Mouse (Mus musculus): ENCODE results near the gene Sh2b3.
"Not testable (repeated sequence)": the region's sequence is repeated elsewhere in the genome, so short reads cannot be mapped to it uniquely, and the experiment has no call there.

Sh2b3 gene

DNA sequence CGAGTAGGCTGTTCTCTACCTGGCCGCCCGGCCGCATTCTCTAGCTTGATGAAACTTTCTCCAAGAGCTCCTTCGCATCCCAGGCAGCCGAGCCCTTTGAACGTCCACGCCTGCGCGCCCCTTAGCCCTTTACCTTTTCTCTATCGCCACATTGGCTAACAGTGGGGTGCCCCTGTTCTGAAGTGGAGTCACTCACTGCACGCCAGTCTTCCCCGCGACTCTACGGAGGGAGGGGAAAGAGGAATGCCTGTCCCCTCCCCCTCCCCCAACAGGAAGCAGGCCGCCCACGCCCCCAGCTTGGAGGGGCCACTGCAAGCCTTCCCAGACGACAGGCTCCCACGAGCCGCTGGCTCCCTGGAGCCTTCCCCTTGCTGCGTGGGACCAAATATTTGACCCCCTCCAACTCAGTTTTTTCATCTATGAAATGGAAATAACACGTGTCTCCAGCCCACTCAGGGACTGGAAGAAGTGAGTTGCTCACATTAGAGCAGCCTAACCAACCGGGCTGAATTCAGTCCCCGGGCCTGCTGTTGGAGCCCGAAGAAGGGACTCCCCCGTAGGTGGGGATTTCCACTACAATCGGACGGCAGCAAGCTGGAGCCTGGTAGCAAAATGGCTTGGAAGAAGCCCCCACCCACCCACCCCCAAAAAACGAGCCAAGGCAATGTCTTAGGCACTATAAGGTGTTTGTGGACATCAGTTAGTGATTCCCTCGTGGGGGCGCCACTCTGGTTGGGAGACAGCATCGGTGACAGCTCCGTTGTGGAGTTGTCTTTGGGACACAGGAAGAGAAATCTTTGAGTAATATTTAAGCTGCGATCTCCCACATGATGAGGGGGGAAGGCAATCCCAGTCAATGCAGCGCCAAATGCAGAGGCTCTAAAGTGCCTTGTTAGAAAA is at the start of gene Sh2b3:
Sh2b3 (minus strand) TSS at position 206 of the 900 bp plus-strand sequence.
- DNase-seq (ENCODE audit: low read depth) = no peak

DNA sequence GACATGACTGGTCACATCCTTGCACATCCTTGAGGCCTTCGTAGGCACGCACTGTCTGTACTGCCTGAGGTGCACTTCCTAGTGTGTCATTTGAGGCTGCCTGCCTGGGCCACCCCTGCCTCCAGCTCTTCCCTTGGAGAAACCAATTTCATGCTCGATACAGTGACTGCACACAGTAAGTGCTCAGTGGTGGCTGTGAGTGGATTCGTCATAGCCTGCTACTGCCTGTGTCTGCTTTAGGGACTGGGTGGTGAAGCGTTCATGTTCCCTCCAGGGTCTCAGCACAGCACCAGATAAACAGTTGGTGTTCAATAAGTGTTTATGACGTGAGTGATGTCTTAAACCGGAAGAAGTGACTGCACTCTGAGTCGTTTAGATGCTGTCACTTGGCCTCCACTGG is 45.9 kb upstream of the Sh2b3 start:
- no peak for DNase-seq (ENCODE audit: low read depth)

DNA sequence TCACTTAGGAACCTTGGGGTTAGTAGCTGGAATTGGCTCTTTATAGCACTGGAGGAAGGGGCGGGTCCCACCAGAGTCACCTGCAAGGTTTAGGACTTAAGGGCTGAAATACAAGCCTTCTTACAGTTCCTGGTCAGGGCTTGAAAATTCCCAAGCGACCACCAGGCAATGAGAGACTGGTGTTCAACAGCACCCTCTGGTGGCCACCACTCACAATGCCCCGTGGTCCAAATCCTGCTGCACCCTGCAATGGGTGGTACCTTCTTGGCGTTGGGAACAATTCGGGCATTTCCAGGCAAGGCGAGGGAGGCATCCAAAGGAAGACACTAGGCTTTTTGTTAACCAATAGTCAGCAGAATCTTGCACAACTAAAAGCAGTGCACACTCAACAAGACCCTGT is 41.8 kb upstream of the Sh2b3 start:
- DNase-seq (ENCODE audit: low read depth) = no peak

DNA sequence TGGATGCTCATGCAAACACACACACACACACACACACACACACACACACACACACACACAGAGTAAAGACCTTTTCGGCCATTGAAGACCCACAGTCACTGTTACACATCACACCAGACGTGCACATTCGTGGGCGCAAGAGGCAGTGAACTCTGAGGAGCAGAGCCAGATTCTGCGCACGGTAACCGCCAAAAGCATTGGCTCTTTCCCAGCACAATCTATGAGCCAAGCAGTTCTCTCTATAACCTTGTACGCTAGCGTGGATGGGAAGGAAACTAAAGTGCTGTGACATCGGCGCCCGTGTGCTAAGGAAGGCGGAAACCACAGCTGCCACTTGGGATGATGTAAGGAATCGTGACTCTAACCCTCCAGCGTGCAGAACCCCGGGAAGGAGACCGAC is 41.3 kb upstream of the Sh2b3 start:
- DNase-seq (ENCODE audit: low read depth) = no peak

DNA sequence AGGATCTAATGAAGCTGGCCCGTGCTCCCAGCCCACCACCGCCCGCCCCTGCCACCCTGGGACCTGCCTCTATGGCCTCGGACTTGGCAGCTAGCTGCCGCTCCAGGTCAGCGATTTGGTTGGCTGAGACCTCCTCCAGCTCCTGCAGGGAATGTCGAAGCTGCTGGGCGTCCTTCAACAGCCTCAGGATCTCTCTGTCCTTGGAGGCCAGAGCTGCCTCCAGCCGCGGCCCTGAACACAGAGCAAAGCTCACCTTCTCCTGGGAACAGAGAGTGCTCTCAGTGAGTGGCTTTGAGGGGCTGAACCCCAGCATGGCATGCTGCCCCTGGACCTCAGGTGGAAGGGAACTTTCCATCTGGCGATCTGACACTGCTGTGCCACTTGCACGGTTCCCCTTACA is 39.5 kb upstream of the Sh2b3 start:
- no peak for DNase-seq (ENCODE audit: low read depth)

DNA sequence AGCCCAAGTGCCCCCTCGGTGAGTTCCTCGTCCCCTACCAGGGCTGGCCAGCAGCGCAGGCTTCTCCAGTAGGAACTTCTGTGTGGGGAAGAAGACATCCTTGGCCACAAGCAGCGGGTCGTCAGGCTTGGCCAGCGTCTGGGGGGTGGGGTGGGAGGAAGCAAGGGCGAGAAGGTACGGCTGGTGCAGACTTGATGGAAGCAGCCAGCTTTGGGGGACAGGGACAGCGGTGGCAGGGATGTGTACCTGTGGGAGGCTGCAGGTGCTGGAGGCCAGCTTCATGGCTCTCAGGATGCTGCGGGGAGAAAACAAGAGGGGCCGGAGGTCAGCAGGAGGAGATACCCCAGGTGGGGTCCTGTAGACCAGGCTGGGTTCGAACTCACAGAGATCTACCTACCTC is 37.6 kb upstream of the Sh2b3 start:
- no peak for DNase-seq (ENCODE audit: low read depth)

DNA sequence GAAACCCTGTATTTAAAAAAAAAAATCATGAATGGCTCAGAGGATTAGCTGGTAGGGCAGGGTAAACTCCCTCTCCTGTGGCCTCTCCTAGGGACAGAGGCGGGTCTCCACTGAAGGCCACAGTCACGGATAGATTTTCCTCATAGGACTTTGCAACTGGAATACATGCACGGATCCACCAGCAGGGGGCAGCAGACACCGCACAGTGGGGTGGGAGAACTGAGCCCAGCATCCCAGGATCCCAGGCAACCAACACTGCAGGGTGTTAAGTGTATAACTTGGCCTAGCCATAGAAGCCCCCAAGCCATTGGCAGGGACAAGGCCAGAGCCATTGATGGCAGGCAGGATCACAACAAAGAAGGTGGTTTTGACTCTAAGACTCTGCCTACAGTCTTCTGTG is 34.7 kb upstream of the Sh2b3 start:
- DNase-seq (ENCODE audit: low read depth) = peak; percentile 35

DNA sequence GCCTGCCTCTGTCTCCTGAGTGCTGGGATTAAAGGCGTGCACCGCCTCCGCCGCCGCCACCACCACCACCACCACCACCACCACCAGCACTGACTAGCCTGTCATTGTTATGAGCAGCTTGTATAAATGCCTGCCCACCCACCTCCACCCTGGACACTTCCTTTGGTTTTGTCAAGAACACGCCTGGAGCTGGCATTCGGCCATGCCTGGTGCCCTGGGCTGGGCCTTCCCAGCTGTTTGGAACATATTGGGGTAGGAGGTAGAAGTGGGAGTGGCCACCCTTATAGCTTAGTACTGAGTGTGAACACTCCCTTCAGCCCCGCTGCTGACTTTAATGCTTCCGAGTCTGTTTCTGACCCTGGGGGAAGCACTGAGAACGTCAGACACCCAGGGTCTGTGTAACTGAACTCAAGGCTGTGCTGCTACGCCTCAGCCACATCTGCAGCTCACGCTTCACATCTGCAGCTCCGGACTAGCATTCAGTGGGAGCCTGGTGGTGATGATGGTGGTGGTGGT is 34.1 kb upstream of the Sh2b3 start:
- no peak for DNase-seq (ENCODE audit: low read depth)

DNA sequence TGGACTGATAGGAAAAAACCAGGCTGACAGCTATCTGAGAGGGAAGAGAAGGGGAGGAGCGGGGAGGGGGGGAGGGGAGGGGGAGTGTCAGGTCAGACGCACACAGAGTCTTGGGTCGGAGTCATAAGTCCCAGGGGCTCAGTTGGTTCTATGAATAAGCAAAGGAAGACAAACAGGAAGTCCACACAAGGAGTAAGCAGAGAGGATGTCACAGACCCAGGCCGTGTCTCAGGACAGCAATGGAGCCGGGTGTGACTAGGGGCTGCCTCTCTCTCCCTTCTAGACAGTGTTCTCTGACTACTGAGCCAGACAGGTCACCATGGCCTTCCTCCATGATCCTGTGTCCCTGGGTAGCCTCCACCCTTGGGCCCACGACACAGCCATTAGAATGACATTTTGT is 33.4 kb upstream of the Sh2b3 start:
- DNase-seq (ENCODE audit: low read depth) = no peak

DNA sequence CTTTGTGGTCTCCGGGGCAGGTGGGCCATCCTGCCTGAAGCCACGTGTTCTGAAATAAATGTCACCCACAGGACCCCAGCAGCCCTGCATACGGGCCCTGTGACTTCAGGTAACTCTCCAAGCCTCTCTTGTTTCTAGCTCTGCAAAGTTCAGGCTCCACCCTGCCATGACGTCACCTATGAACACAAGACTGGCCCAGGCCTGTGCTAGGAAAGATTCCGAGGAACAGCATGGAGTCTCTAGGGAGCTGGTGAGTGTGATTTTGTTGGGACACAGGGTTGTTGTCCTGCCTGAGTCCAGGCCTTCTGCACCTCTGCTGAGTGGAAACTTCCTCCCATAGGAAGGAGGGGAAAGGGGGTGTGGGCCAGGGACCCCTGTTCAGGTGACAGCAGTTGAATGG is 30.5 kb upstream of the Sh2b3 start:
- DNase-seq (ENCODE audit: low read depth) = no peak

DNA sequence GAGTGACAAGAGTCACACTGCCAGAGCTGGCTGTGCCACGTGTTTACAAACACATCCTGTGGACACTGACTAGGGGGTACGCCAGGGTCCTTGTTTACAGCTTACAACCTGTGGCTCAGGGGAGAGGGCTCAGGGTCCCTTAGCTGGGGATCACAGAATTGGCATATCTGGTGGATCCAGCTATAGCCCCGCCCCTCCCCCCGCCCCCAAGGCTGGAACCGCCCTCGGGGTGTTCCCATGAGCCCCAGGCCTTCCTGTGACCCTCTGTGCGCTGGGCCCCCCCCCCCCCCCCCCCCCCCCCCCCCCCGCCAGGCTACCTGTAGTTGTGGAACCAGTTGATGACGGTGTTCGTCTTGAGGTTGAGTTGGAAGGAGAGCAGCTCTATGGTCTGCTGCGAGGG is 26.9 kb upstream of the Sh2b3 start:
- no peak for DNase-seq (ENCODE audit: low read depth)

DNA sequence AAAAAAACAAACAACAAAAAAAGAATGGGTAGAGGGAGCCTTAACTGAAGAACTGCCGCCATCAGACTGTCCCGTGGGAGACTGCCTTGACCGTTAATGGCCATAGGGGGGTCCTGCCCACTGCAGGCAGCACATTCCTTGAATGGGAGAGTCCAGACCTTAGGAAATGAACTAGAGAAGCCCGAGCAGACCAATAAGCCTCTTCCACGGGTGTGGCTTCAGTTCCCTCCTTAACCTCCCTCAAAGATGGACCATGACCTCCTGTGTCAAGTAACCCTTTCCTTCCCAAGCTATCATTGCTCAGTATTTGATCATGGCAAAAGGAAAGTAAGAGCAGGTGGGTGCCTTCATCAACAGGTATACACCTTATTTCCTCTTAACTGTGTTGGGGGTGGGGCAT is 24.5 kb upstream of the Sh2b3 start:
- DNase-seq (ENCODE audit: low read depth) = no peak

DNA sequence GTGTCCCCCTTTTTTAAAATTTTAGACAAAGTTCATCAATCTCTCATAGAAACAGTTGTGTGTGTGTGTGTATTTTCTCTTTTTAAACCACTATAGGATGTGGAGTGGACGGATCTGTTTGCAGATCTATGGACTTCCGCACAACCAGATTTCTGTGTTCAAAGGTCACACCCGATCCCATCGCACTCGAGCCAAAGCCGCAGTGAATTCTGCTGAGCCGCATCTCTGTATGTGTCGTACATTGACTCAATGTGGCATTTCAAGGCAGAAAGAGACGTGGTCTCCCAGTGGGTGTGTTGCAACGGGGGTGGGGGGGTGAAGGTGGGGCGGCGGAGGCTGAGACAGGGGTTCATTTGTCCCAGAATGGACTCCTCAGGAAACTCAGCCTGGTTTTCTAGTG is 21.0 kb upstream of the Sh2b3 start:
- DNase-seq (ENCODE audit: low read depth) = no peak

DNA sequence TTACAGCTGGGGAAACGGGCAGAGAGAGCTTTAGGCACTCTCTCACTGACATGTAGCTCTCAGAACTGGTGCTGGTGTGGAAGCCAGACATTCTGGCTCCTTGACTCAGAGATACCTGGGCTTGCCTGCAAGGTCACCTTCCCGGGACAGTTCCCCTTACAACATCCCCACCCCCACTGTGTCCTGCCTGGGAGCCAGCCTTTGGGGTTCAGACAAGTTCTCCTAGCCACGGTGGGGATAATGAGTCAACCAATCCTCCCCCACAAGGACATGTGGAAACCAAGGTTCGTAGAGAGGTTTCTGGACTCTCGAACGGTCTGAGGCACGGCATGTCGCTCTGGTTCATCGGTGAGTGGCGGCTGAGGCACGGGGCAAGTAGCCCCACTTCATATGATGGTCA is 19.3 kb upstream of the Sh2b3 start:
- no peak for DNase-seq (ENCODE audit: low read depth)

DNA sequence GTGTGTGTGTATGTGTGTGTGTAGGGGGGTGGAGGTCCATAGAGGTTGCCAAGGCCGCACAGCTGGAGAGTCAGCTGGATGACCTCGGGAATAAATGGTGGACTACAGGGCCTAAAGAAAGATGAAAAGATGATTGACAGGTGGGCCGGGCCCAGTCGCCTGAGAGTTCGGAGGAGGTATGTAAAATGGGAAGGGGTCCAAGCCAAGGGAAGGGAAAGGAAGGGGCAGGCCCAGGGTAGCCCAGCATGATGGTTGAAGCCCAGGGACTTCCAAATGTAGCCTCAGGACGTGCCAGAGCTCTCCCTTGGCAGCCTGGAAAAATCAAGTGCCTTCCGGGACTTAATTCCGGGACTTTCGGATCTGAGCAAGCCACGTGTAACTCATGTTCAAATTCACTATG is 17.3 kb upstream of the Sh2b3 start:
- no peak for DNase-seq (ENCODE audit: low read depth)

DNA sequence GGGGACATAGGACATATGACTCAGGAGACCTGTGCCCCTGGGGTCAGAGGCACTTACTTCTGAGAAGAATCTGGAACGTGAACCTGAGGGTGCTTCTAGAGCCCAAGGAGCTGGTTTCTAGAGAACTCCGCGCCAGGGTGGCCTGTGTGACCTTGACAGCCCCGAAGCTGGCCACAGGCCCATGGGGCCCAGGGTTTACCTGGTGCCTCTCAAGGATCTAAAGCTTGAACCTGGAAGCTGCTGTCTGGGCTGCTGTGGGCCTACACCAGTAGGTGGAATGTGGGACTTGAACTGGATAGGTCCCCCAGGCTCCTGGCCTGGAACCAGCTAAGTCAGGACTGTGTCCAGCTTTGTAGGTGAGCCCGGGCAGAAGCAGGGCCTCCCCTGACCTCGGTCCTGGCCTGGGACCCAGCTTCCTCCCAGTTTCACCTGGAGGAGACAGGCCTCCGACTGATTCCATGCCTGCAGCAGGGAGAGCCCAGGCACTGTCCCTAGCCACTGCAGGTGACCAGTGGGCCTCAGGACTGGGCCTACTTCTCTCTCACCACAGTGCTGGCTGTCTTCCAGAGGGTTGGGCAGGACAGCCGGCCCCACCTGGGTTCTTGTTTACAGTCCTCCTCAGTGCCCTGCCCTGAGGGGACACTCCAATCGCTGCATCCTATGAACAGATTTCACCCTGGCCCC is 16.1 kb upstream of the Sh2b3 start:
- DNase-seq (ENCODE audit: low read depth) = no peak

DNA sequence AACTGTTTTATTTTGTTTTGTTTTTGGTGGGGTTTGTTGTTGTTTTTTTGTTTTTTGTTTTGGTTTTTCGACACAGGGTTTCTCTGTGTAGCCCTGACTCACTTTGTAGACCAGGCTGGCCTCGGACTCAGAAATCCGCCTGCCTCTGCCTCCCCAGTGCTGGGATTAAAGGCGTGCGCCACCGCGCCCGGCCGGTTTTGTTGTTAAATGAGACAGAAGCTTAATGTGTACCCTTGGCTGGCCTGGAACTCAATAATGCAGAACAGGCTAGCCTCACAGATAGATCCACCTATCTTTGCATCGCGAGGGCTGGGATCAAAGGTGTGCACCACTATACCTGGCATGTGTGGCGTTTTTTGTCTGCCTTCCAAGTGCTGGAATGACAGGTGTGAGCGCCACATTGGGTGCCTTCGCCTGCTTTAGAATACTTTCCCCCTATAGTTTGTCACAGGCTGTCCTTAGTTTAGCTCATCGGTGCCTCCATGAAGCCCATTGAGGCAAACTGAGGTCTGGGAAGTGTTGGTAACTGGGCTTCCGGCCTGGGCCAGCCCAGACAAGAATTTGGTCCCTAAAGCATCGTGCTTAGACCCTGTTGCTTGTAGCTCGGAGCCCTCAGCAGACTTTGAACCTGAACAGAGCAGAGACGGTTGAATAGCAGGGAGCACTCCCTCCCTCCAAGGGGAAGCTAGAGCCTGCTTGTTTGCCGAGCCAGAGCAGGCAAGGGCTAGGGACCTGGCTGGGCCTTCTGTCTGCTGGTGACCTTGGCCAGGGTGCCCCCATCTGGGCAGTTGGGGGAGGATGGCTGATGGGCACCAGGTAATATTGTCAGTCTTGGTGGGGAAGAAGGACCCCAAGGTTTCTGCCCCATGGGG is 12.3 kb upstream of the Sh2b3 start:
- no peak for DNase-seq (ENCODE audit: low read depth)

DNA sequence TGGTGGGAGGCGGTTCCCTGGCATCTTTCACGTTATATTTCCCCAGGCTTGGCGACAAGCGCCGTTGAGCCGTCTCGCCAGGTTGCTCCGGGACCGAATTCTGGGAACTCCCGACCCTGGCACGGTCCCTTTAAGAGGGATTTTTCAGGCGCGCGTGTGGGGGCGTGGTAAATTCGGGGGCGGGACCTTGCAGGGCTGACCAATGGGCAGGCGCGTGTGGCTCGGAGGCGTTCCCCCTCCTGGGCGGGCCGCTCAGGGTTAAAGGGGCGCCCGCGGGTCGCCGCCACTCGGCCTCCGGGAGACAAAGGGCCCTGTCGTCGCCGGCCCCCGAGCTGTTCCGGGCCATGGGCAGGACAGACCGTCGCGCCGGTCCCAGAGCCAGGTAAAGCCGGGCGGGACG is 11.3 kb upstream of the Sh2b3 start, which contains the start of gene Pheta1:
Pheta1 (plus strand) TSS at position 242 of the 400 bp plus-strand sequence.
- DNase-seq (ENCODE audit: low read depth) = peak; percentile 64

DNA sequence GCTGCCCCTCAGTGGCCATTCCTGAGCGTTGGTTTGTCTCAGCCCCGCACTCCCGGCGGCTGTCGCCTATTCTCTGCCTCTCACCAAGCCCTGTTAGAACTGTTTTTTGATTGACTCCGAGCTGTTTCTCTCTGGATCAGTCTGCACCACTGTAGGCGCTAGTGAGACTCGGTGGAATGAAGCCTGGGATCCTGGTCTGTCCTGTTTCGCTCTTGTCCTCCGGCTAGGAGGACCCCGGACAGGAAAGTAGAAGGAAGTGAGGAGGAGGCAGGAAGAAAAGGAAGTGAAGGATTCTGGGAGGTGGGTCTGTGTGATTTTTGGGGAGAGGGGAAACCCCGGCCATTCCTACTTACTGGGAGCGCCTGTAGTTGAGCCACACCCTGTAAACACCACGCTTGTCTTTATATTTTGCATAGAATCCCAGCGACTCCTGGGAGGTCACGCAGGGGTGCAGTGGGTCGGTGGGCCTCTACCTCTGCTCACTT is 10.6 kb upstream of the Sh2b3 start:
- DNase-seq (ENCODE audit: low read depth) = peak; percentile 54

DNA sequence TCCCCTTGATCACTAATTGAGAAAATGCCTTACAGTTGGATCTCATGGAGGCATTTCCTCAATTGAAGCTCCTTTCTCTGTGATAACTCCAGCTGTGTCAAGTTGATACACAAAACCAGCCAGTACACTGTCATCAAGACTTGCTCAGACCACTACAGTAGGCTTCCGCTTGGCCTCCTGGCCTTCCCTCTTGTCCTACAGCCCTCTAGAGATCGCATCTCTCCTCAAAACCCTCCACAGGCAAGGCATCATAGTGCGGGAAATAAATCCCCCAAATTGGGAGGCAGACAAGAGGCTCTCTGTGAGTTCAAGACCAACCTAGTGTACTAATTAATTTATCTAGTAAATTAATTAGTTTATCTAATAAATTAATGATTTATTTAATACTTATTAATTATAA is 9.8 kb upstream of the Sh2b3 start:
- not testable (repeated sequence) for DNase-seq (ENCODE audit: low read depth)

DNA sequence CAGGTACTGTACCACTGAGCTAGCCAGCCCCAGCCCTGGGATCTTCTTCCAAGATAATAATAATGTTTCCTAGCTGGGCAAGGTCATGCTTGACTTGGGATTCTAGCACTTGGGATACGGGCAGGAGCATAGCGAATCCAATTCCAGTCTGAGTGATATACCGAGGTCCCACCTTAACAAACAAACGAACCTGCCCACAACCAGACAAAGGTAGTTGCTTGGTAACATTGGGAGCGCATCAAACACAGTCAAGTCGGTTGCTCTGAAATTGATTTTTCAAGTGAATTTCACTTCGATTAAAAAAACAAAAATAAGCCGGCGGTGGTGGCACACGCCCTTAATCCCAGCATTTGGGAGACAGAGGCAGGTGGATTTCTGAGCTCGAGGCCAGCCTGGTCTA is 8.9 kb upstream of the Sh2b3 start:
- no peak for DNase-seq (ENCODE audit: low read depth)

DNA sequence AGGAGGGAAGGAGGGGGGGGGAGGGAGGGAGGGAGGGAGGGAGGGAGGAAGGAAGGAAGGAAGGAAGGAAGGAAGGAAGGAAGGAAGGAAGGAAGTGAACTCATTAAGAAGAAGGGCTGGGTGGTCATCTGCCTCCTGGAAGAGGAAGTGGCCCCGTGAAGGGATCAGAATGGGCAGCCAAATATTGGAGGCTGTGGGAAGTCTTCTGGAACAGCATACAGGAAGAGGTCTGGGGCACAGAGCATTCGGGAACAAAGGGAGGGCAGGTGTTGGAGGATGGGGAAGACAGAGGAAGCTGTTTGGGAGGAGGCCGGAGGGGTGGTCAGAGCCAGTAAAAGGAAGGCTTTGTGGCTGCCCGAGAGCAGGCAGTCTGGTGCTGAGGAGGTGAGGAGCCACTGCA is 7.9 kb upstream of the Sh2b3 start:
- no peak for DNase-seq (ENCODE audit: low read depth)

Data from fibroblast of lung, adult 2 months (primary cell).